Mouse (Mus musculus) ES-Bruce4 (cell line): ENCODE data around the gene Olfr649. TPM values are rescaled to one million over a fixed set of nuclear protein-coding genes. Genes with fewer than 3 reads are reported as not detected.

ENCODE experiments used
- H3K27ac ChIP-seq: 2 replicates; pipeline ENCODE4 v1.5.1; 2012; ENCODE audit warnings: low read length, inconsistent platforms; ENCODE audit not compliant: insufficient read depth
- H3K27me3 ChIP-seq: 2 replicates; pipeline ENCODE4 v1.6.1; 2012; ENCODE audit warnings: mild to moderate bottlenecking, low read length, inconsistent platforms; ENCODE audit not compliant: control insufficient read depth, poor library complexity, insufficient read depth, severe bottlenecking
- H3K36me3 ChIP-seq: 2 replicates; pipeline ENCODE4 v1.6.1; 2012; ENCODE audit warnings: inconsistent platforms, mild to moderate bottlenecking, low read length, moderate library complexity; ENCODE audit not compliant: control insufficient read depth, poor library complexity, insufficient read depth, severe bottlenecking
- H3K4me1 ChIP-seq: one replicate; pipeline ENCODE4 v1.8.1; 2011; ENCODE audit warnings: low read length; ENCODE audit not compliant: control insufficient read depth, insufficient read depth
- H3K4me3 ChIP-seq: 2 replicates; pipeline ENCODE4 v1.5.1; 2011; ENCODE audit warnings: low read depth, mild to moderate bottlenecking, low read length
- H3K9ac ChIP-seq: 2 replicates; pipeline ENCODE4 v1.6.1; 2012; ENCODE audit warnings: low read depth, mild to moderate bottlenecking, inconsistent platforms; ENCODE audit not compliant: poor library complexity, severe bottlenecking
- H3K9me3 ChIP-seq: replicated peaks from 2 replicates; pipeline ENCODE4 v1.6.1; 2012; ENCODE audit warnings: mild to moderate bottlenecking, low read length, inconsistent platforms; ENCODE audit not compliant: control insufficient read depth, poor library complexity, insufficient read depth, severe bottlenecking
- CTCF ChIP-seq: IDR thresholded peaks from one replicate; pipeline ENCODE4 v1.8.1; 2011; ENCODE audit warnings: low read depth, low read length
- EP300 ChIP-seq: IDR thresholded peaks from 2 replicates; pipeline ENCODE4 v1.6.1; 2011; ENCODE audit warnings: low read depth, low read length; ENCODE audit not compliant: insufficient read depth
- POLR2A ChIP-seq: IDR thresholded peaks from one replicate; pipeline ENCODE4 v1.8.1; 2011; ENCODE audit warnings: low read length; ENCODE audit not compliant: insufficient read depth
- polyA plus RNA-seq: library from polyadenylated mRNA; stranded (reverse); fragments of >200 nt; gene quantifications from 2 replicates; pipeline ENCODE4 v1.2.4, GENCODE M21; 2011; ENCODE audit warnings: low read depth; ENCODE audit not compliant: missing spikeins, insufficient read depth, insufficient read length

Gene Olfr649
- polyA plus RNA-seq = not detected in 2 replicates

GRCm38 (mm10) chr7:104195885-104196284, at the start of gene Olfr649:
Gene Olfr649, minus strand, starts transcription at chr7:104195985.
- Histone ChIP-seq H3K4me1 (no peaks in the 10 kb centered on the region), H3K9me3 (no peaks in the 10 kb centered on the region), H3K9ac (no peak within 1 kb of the TSS), H3K36me3 (no peaks in the 10 kb centered on the region), H3K27me3 (no peaks in the 10 kb centered on the region), H3K4me3 (no peak within 1 kb of the TSS), H3K27ac (no peak within 1 kb of the TSS)
- TF ChIP-seq EP300 = no peak
- TF ChIP-seq CTCF = no peak
- TF ChIP-seq POLR2A = no peak

- Histone ChIP-seq H3K27me3 (no peaks in the 10 kb centered on the region), H3K27ac (peak within 1 kb of the TSS; percentile 100), H3K9me3 (no peaks in the 10 kb centered on the region), H3K9ac (peak within 1 kb of the TSS; percentile 92), H3K36me3 (no peaks in the 10 kb centered on the region), H3K4me1 (no peaks in the 10 kb centered on the region), H3K4me3 (peak within 1 kb of the TSS; percentile 81)
- no peak for TF ChIP-seq CTCF
- peak; percentile 26 for TF ChIP-seq POLR2A
- TF ChIP-seq EP300 = 0 out of 2 replicates have a peak, but pooled peaks have one; percentile 57
Measured at GRCm38 (mm10) chr7:104244287-104245181, 48.7 kb upstream of the Olfr649 start, which contains the start of gene Trim34a. Gene Trim34a, plus strand, starts transcription at chr7:104244457.

GRCm38 (mm10) chr7:104243616-104244015, 47.8 kb upstream of the Olfr649 start:
- Histone ChIP-seq H3K27me3 (no peaks in the 10 kb centered on the region), H3K4me3 (no peak overlapping the region)

GRCm38 (mm10) chr7:104240857-104241256, 45.1 kb upstream of the Olfr649 start:
- Histone ChIP-seq H3K4me3 (no peak overlapping the region), H3K4me1 (no peaks in the 10 kb centered on the region), H3K36me3 (no peaks in the 10 kb centered on the region; the same call in 1 of the 2 replicates), H3K9ac (no peak overlapping the region), H3K9me3 (no peaks in the 10 kb centered on the region), H3K27me3 (no peaks in the 10 kb centered on the region), H3K27ac (no peak overlapping the region)
- TF ChIP-seq POLR2A (no peak), EP300 (no peak), CTCF (no peak)

More at GRCm38 (mm10) chr7:104243616-104244015, 47.8 kb upstream of the Olfr649 start:
- H3K4me1 ChIP-seq = no peaks in the 10 kb centered on the region
- H3K27ac ChIP-seq = peak overlapping the region; percentile 100
- no peak overlapping the region for H3K9ac ChIP-seq
- no peaks in the 10 kb centered on the region for H3K36me3 ChIP-seq
- H3K9me3 ChIP-seq = no peaks in the 10 kb centered on the region
- TF ChIP-seq POLR2A (no peak), CTCF (no peak), EP300 (no peak)

GRCm38 (mm10) chr7:104231203-104231602, 35.4 kb upstream of the Olfr649 start:
- no peaks in the 10 kb centered on the region for H3K4me1 ChIP-seq
- H3K27ac ChIP-seq = no peak overlapping the region
- H3K4me3 ChIP-seq = no peak overlapping the region
- H3K9ac ChIP-seq = no peak overlapping the region
- TF ChIP-seq POLR2A (no peak), CTCF (peak; percentile 71)
- peaks cover 68% of the 10 kb centered on the region for H3K36me3 ChIP-seq
- no peaks in the 10 kb centered on the region for H3K27me3 ChIP-seq
- no peaks in the 10 kb centered on the region for H3K9me3 ChIP-seq
